Mouse (Mus musculus) brain, embryonic 14.5 days (tissue): ENCODE measurements around the gene Tpcn1. TPM values are rescaled to one million over a fixed set of nuclear protein-coding genes. Genes with fewer than 3 reads are reported as not detected.

Experiments used
- DNase-seq: peaks from one replicate; pipeline ENCODE4 v3.0.0-alpha.2; 2011; ENCODE audit warnings: low read depth
- CTCF ChIP-seq: fragments of 200-500 bp; IDR thresholded peaks from 2 replicates; pipeline ENCODE4 v1.5.1; 2012; ENCODE audit warnings: inconsistent platforms, mild to moderate bottlenecking, moderate library complexity, borderline replicate concordance; ENCODE audit not compliant: insufficient read depth, insufficient read length; ENCODE audit errors: extremely low read depth
- POLR2A ChIP-seq: fragments of 200-500 bp; IDR thresholded peaks from 2 replicates; pipeline ENCODE4 v1.6.1; 2012; ENCODE audit warnings: mild to moderate bottlenecking, inconsistent platforms, borderline replicate concordance; ENCODE audit not compliant: poor library complexity, insufficient read depth, insufficient read length, severe bottlenecking; ENCODE audit errors: extremely low read depth
- polyA plus RNA-seq: library from polyadenylated mRNA; depleted of rRNA; stranded (reverse); fragments of >200 nt; gene quantifications from 2 replicates; pipeline ENCODE4 v1.2.3, GENCODE M21; 2012

Tpcn1 gene
- polyA plus RNA-seq, 1 experiment = 32.5 TPM

DNA sequence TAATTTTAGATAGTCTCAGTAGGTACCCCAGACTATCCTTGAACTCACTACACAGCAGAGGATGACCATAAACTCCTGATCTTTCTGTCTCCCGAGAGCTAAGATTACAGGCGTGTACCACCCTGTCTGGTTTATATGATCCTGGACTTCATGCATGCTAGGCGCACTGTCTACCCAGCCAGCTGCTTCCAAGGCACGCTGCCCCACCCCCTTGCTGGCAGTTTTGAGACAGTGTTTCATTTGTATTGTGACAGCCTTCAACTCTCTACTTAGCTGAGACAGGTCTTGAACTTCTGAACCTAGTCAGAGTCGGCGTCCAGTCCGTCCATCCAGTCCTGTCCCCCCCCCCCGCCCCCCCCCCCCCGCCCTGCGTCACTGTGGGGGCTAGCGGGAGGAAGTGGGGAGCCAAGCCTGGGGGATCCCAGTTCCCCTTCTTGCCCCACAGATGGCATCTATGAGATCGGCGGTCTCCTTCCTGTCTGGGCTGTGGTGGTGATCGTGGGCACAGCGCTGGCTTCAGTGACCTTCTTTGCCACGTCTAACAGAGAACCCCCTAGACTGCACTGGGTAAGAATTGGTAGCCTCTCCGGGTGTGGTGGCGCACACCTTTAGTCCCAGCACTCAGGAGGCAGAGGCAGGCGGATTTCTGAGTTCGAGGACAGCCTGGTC is 61.0 kb downstream of the Tpcn1 start:
- no peak for TF ChIP-seq CTCF
- no peak for TF ChIP-seq POLR2A
- DNase-seq = no peak

DNA sequence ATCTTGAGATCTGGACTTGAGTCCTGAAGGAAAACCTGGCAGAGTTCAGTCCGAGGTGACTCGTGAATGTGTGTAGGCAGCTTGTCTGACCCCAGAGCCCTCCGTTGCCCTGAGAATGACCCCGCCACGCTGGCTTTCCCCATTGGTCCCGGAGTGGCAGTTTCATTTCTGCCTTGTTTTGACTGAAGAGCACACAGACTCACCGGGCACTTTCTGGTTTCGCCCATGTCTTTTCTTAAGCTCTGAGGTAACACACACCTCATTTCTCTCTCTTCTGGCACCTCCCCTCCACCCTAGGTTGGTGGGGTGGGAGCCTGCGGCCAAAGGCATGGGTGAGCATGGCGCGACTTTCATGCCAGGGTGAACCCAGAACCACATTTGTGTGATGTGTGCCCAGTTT is 62.2 kb downstream of the Tpcn1 start:
- TF ChIP-seq POLR2A = no peak
- TF ChIP-seq CTCF = no peak
- no peak for DNase-seq

DNA sequence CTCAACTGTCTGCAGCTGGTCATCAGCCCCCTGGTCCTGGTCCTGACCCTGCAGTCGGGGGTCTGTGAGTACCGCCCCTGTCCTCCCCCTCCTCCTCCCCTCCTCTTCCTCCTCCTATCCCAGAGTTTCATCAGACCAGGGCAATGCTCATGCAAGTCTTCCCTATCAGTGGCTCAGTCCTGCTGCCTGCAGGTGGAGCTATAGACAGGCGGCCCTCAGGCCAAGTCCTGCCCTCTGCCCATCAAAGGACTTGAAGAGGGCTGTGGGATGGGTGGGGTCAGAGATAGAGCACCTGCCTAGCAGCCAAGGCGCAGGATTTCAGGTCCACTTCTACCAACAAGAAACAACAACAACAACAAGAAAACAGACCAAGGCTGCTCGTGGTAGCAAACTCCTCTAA is 62.7 kb downstream of the Tpcn1 start:
- no peak for DNase-seq
- TF ChIP-seq POLR2A (no peak), CTCF (peak; percentile 39; the same call in 1 of the 2 replicates)

DNA sequence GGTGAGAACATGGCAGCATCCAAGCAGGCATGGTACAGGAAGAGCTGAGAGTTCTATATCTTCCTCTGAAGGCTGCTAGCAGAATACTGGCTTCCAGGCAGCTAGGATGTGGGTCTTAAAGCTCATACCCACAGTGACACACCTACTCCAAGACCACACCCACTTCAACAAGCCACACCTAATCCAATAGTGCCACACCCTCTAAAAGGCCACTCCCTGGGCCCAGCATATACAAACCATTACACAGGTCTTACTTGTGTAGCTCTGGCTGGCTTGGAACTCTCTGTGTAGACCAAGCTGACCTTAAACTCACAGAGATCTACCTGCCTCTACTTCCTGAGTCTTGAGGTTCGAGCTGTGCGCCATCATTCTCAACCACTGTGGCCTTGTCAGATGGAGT is 63.7 kb downstream of the Tpcn1 start:
- no peak for TF ChIP-seq POLR2A
- TF ChIP-seq CTCF = no peak
- DNase-seq = no peak

DNA sequence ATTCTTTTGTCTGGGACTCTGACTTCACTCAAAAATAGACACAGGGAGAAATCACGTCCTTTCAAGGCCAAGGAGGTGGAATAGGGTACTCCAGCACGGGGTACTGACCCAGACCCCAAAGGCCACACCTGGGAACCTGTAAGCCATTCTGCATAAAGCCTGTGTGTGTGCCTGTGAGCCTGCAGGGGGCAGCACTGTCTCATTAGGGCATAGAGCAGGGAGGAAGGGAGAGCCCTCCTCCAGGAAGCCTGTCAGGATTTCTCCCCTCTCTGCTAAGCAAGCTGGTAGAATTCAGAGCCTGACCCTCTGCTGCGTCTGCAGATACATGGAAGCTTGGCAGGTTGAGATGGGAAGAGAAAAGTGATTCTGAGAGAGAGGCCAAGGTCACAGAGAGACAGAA is 65.8 kb downstream of the Tpcn1 start:
- DNase-seq = no peak
- TF ChIP-seq CTCF = peak; percentile 41; the same call in 1 of the 2 replicates
- TF ChIP-seq POLR2A = no peak

DNA sequence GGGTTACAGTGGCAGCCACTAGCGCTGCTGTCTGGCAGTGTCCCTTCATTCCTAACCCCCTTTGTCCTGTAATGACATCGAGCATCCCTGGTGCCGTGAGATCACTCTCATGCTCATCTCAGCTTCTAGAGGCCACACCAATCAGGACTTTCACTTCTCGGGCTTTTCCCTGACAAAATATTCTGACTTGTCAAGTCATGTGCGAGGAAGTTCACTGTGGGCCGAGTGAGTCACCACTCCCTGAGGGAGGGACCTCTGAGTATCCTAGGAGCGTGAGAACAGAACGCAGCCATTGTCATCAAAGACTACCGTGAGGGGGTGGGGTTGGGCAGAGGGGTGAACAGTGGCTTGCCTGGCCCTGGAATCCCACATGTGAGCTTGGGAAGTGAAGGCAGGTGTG is 70.9 kb downstream of the Tpcn1 start:
- no peak for TF ChIP-seq CTCF
- no peak for TF ChIP-seq POLR2A
- DNase-seq = no peak

DNA sequence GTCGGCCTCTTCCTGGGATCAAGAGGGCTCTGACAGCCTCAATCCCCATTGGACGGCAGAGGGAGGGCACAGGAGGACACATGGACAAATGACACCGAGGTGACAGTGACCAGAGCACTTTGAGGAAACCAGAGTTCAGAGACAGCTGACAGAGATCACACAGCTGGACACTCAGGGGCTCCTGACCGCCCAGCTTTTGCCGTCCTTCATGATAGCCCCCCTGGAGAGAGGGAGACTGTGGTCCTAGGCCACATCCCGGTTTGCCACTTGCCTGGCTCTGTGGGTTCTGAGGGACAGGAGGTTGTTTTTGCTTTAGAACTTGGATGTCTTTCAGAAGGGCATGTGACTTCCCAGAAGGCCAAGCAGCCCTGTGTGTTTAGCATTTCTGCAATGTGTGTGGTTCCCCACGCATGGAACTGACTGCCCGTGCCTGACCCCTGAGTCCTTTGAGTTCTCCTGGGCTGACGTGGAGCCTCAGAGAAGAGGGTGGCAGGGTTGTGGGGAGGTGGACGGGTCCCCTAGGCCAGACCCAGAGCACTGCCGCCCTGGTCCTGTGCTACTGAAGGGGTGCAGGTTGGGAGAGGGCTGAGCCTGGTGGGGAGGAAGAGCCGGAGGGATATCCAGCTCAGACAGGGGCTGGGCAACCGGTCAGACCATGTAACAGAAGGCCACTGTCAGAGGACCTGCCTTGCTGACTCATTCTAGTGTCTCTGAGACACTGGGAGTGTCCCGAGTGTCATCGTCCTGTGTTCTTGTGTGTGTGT is 72.1 kb downstream of the Tpcn1 start:
- no peak for DNase-seq
- TF ChIP-seq CTCF (no peak), POLR2A (no peak)

DNA sequence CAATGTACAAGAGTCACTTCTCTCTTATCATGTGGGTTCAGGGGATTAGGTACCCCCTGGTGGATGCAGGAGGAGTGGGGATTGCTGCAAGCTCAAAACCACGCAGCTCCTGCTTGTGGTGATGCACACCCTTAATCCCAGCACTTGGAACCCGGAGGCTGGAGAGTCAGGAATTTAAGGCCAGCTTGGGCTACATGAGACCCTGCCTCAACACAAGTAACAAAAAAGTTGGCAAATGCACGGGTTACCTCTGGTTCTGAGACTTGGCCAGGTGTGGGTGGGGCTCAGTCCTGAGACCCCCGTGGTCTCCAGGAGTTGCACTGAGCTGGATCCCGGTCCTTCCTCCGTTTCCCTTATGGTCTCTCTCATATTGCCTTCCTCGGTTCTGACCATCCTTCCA is 73.0 kb downstream of the Tpcn1 start:
- DNase-seq = no peak
- TF ChIP-seq POLR2A = no peak
- no peak for TF ChIP-seq CTCF

DNA sequence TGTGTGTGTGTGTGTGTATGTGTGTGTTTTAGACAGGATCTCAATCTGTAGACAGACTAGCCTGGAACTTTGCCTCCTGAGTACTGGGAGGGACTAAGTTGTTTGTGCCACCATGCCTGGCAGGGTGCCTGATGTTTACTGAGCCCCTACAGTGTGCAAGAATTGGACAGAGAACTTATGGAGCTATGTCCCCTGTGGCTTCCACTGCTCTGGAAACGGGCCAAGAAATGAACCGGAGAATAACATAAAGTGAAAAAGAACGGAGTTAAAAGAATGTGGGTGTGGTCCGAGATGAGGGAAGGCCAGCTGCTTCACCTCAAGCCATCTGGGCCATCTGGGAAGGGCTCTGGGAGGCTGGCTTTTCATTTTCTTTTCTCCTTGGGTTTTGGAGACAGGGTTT is 73.7 kb downstream of the Tpcn1 start:
- peak; percentile 82 for DNase-seq
- TF ChIP-seq POLR2A (no peak), CTCF (no peak)

DNA sequence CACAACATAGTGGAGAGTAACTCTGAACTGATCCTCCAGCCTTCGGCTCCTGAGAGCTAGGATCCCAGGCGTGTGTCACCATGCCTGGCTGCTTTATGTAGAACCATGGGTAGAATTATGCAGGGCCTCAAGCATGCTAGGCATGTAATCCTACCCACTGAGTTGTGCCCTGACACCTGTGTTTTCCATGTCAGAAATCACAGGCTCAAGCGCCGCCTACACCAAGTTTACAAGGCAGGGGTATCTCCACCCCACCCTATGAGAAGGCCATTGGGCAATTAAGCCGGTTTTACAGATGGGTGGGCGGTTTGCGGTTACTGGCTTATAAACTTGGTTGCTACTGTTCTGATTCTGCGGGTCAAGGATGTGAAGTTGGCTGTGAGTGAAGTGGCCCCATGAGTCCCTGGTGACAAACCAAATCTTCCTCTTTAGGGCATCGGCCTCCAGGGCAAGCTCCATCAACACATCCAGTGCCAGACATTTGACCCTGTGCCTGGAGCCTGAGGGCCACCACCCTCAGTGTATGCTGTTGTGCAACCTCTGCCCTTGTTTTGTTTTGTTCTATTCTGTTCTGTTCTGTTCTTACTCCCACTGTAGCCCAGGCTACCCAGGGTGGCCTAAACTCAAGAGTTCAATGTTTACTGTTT is 74.3 kb downstream of the Tpcn1 start:
- DNase-seq = no peak
- TF ChIP-seq CTCF = no peak
- TF ChIP-seq POLR2A = no peak

DNA sequence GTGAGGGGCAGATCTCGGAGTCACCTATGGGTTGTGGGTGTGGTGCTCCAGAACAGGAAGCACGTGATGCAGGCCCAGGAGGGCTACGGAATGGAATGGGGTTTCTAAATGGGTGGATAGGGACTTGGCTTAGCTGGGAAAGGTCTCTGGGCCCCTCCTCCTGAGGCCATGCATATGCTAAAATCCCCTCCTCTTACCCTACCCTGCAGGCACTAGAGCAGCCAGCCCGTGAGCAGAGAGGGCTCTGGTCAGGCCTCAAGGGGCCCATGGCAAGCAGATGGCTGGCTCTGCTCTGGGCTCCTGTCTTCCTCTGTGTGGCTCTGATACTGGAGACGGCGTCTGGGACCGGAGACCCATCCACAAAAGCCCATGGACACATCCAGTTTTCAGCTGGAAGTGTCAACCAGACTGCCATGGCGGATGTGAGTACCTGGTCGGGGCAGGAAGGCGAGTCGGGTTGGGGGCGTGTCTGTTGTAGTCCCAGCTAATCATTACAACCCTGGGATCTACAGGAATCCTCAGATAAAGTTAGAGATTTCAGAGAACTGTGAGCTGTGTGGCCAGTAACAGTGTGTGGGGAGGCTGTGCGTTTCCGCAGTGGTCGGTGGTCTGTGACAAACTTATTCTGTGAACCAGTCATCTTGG is 75.4 kb downstream of the Tpcn1 start:
- DNase-seq = no peak
- TF ChIP-seq POLR2A (no peak), CTCF (no peak)
